Mouse (Mus musculus): ENCODE data around the gene Ddr2. TPM values are rescaled to one million over a fixed set of nuclear protein-coding genes. Genes with fewer than 3 reads are reported as not detected.

The Ddr2 gene
- polyA plus RNA-seq, 1 experiment from 2014 or later: 41.1 TPM

Other genes with a start within 250 kb of the Ddr2 start
- gene Ccdc190, start 182.1 kb downstream of the Ddr2 start, polyA plus RNA-seq (2014; fragmentation: Nextera tagmentation; extraction: Ambion mirVana): not detected in 2 replicates
- 20.0 and 21.6 TPM in 2 replicates for gene Hsd17b7, start 141.5 kb downstream of the Ddr2 start, polyA plus RNA-seq (2014; fragmentation: Nextera tagmentation; extraction: Ambion mirVana)
- 48.1 and 49.0 TPM in 2 replicates for gene Uap1, start 64.2 kb upstream of the Ddr2 start, polyA plus RNA-seq (2014; fragmentation: Nextera tagmentation; extraction: Ambion mirVana)
- gene Uhmk1, start 104.6 kb upstream of the Ddr2 start, polyA plus RNA-seq (2014; fragmentation: Nextera tagmentation; extraction: Ambion mirVana): 11.3 and 11.9 TPM in 2 replicates
- not detected in 2 replicates for gene Sh2d1b2, start 122.0 kb upstream of the Ddr2 start, polyA plus RNA-seq (2014; fragmentation: Nextera tagmentation; extraction: Ambion mirVana)
- gene Sh2d1b1, start 166.6 kb upstream of the Ddr2 start, polyA plus RNA-seq (2014; fragmentation: Nextera tagmentation; extraction: Ambion mirVana): 0.11 and 0.18 TPM in 2 replicates
- 4.3 and 4.4 TPM in 2 replicates for gene Gm7694, start 195.6 kb upstream of the Ddr2 start, polyA plus RNA-seq (2014; fragmentation: Nextera tagmentation; extraction: Ambion mirVana)
- gene Spata46, start 198.0 kb upstream of the Ddr2 start, polyA plus RNA-seq (2014; fragmentation: Nextera tagmentation; extraction: Ambion mirVana): 2.0 and 2.7 TPM in 2 replicates

All from intestine, embryonic 14.5 days (tissue).